Mouse (Mus musculus): ENCODE measurements around the gene Kmt2e. TPM values are rescaled to one million over a fixed set of nuclear protein-coding genes. Genes with fewer than 3 reads are reported as not detected.

Kmt2e gene
- polyA plus RNA-seq, 1 experiment from 2014 or later = 56.3 TPM

- in situ Hi-C loops (cut with MboI; ENCODE audit: low pct_unique_long_range_greater_than_20kb) = loop anchor here (25.0 kb wide), 2 partner anchors 1010 to 1940 kb away; partner anchors contain the start of genes Fastk and Tmub1
- H3K27me3 ChIP-seq = no peaks in the 10 kb centered on the region
- TF ChIP-seq CTCF (IDR thresholded peaks at IDR 0.05) = no peak
- no peak for ATAC-seq
- DNase-seq (ENCODE audit: low read depth, low spot score) = no peak
- POLR2A ChIA-PET = interaction anchor here (1.8 kb wide), 1 partner anchor 9 kb away, joined by 9 read pairs; no protein-coding TSS in a partner anchor
- CTCF ChIA-PET = interaction anchor here (1.2 to 5.1 kb wide), 3 partner anchors 8 to 14 kb away, joined by 4 to 62 read pairs (median 5); no protein-coding TSS in a partner anchor
Measured at GRCm38 (mm10) chr5:23427501-23427900, 6.7 kb upstream of the Kmt2e start.

GRCm38 (mm10) chr5:23431070-23431864 is 3.0 kb upstream of the Kmt2e start:
- CTCF ChIA-PET = interaction anchor here (0.7 to 5.1 kb wide), 5 partner anchors 9 to 29 kb away, joined by 3 to 62 read pairs (median 3); no protein-coding TSS in a partner anchor
- POLR2A ChIA-PET = interaction anchor here (0.7 to 7.1 kb wide), 3 partner anchors 8 to 26 kb away, joined by 3 to 68 read pairs (median 5); no protein-coding TSS in a partner anchor
- ATAC-seq (no peak), DNase-seq (ENCODE audit: low read depth, low spot score) (no peak)
- in situ Hi-C loops (cut with MboI; ENCODE audit: low pct_unique_long_range_greater_than_20kb) = loop anchor here (25.0 kb wide), 2 partner anchors 1006 to 1944 kb away; partner anchors contain the start of genes Fastk and Tmub1
- no peaks in the 10 kb centered on the region for H3K27me3 ChIP-seq
- TF ChIP-seq CTCF (IDR thresholded peaks at IDR 0.05) = no peak

- POLR2A ChIA-PET = interaction anchor here (0.5 to 7.1 kb wide), 4 partner anchors 9 to 97 kb away, joined by 3 to 68 read pairs (median 4); no protein-coding TSS in a partner anchor
- TF ChIP-seq CTCF (IDR thresholded peaks at IDR 0.05) = no peak
- ATAC-seq (peak; percentile 2), DNase-seq (ENCODE audit: low read depth, low spot score) (no peak)
- no peaks in the 10 kb centered on the region for H3K27me3 ChIP-seq
- in situ Hi-C loops (cut with MboI; ENCODE audit: low pct_unique_long_range_greater_than_20kb) = loop anchor here (25.0 kb wide), 2 partner anchors 1005 to 1945 kb away; partner anchors contain the start of genes Fastk and Tmub1
- CTCF ChIA-PET = interaction anchor here (1.0 to 5.1 kb wide), 3 partner anchors 10 to 18 kb away, joined by 3 to 62 read pairs (median 29); no protein-coding TSS in a partner anchor
Measured at GRCm38 (mm10) chr5:23431948-23432707, 2.1 kb upstream of the Kmt2e start.

GRCm38 (mm10) chr5:23432708-23433645 is 1.3 kb upstream of the Kmt2e start:
- DNase-seq (ENCODE audit: low read depth, low spot score) (peak; percentile 96), ATAC-seq (peak; percentile 86)
- in situ Hi-C loops (cut with MboI; ENCODE audit: low pct_unique_long_range_greater_than_20kb) = loop anchor here (25.0 kb wide), 2 partner anchors 1004 to 1946 kb away; partner anchors contain the start of genes Fastk and Tmub1

GRCm38 (mm10) chr5:23434598-23435481 is 599 bp downstream of the Kmt2e start:
- DNase-seq (ENCODE audit: low read depth, low spot score) (no peak), ATAC-seq (no peak)
- no peaks in the 10 kb centered on the region for H3K27me3 ChIP-seq
- ChIA-PET POLR2A (interaction anchor here (1.3 to 7.1 kb wide), 5 partner anchors 11 to 242 kb away, joined by 3 to 68 read pairs (median 5); no protein-coding TSS in a partner anchor), CTCF (interaction anchor here (0.7 to 2.6 kb wide), 4 partner anchors 13 to 19 kb away, joined by 3 to 16 read pairs (median 5); no protein-coding TSS in a partner anchor)
- in situ Hi-C loops (cut with MboI; ENCODE audit: low pct_unique_long_range_greater_than_20kb) = loop anchor here (25.0 kb wide), 2 partner anchors 1002 to 1948 kb away; partner anchors contain the start of genes Fastk and Tmub1
- no peak for TF ChIP-seq CTCF (IDR thresholded peaks at IDR 0.05)

More at GRCm38 (mm10) chr5:23432708-23433645, 1.3 kb upstream of the Kmt2e start:
- POLR2A ChIA-PET = interaction anchor here (0.5 to 7.1 kb wide), 7 partner anchors 8 to 244 kb away, joined by 3 to 68 read pairs (median 5); no protein-coding TSS in a partner anchor
- no peaks in the 10 kb centered on the region for H3K27me3 ChIP-seq
- no peak for TF ChIP-seq CTCF (IDR thresholded peaks at IDR 0.05)
- CTCF ChIA-PET = interaction anchor here (1.3 to 1.5 kb wide), 3 partner anchors 13 to 18 kb away, joined by 3 to 10 read pairs (median 7); no protein-coding TSS in a partner anchor

GRCm38 (mm10) chr5:23435482-23436125 is 1.4 kb downstream of the Kmt2e start:
- in situ Hi-C loops (cut with MboI; ENCODE audit: low pct_unique_long_range_greater_than_20kb) = loop anchor here (25.0 kb wide), 2 partner anchors 1002 to 1948 kb away; partner anchors contain the start of genes Fastk and Tmub1
- no peak for ATAC-seq
- no peak for TF ChIP-seq CTCF (IDR thresholded peaks at IDR 0.05)
- no peaks in the 10 kb centered on the region for H3K27me3 ChIP-seq
- ChIA-PET POLR2A (interaction anchor here (1.4 to 7.1 kb wide), 2 partner anchors 16 to 42 kb away, joined by 5 to 68 read pairs; no protein-coding TSS in a partner anchor), CTCF (interaction anchor here (0.7 to 2.6 kb wide), 3 partner anchors 12 to 20 kb away, joined by 3 to 16 read pairs (median 3); no protein-coding TSS in a partner anchor)
- DNase-seq (ENCODE audit: low read depth, low spot score) = no peak

- in situ Hi-C loops (cut with MboI; ENCODE audit: low pct_unique_long_range_greater_than_20kb) = loop anchor here (25.0 kb wide), 2 partner anchors 1001 to 1949 kb away; partner anchors contain the start of genes Fastk and Tmub1
- no peaks in the 10 kb centered on the region for H3K27me3 ChIP-seq
- ATAC-seq (no peak), DNase-seq (ENCODE audit: low read depth, low spot score) (no peak)
- POLR2A ChIA-PET = interaction anchor here (1.4 to 7.1 kb wide), 2 partner anchors 17 to 41 kb away, joined by 5 to 68 read pairs; no protein-coding TSS in a partner anchor
- CTCF ChIA-PET = interaction anchor here (2.6 kb wide), 1 partner anchor 18 kb away, joined by 16 read pairs; no protein-coding TSS in a partner anchor
- no peak for TF ChIP-seq CTCF (IDR thresholded peaks at IDR 0.05)
Measured at GRCm38 (mm10) chr5:23436735-23437134, 2.5 kb downstream of the Kmt2e start.
